Mouse (Mus musculus) ovary, postnatal 36 days (tissue): ENCODE measurements at regions not wholly inside any gene's neighbourhood (a gene's known extent, or its start where the extent isn't known, plus 50 kb on each side); places are given as distances from the start of the nearest gene placed in this dataset.

Experiments
- DNase-seq: peaks from one replicate; pipeline ENCODE4 v3.0.0; 2022; ENCODE audit warnings: low spot score, mixed read lengths

GRCm38 (mm10) chr4:54162308-54162707 lies 336.5 kb downstream of the Tmem38b start:
- DNase-seq = no peak

GRCm38 (mm10) chr4:54170202-54170931 lies 344.5 kb downstream of the Tmem38b start:
- no peak for DNase-seq

- no peak for DNase-seq
These were observed 358.4 kb downstream of the Tmem38b start for GRCm38 (mm10) chr4:54184213-54184612.

- no peak for DNase-seq
These were observed 369.9 kb downstream of the Tmem38b start for GRCm38 (mm10) chr4:54195734-54196133.

GRCm38 (mm10) chr4:54202440-54202839 lies 376.6 kb downstream of the Tmem38b start:
- DNase-seq = no peak

- DNase-seq = no peak
These were observed 398.7 kb downstream of the Tmem38b start for GRCm38 (mm10) chr4:54224572-54224971.
